Mouse (Mus musculus) 3134 (cell line): Measurements from ENCODE around the gene Oasl1.
"Not testable (repeated sequence)": the region's sequence is repeated elsewhere in the genome, so short reads cannot be mapped to it uniquely, and the experiment has no call there.

Experiments used
- DNase-seq: peaks from one replicate; pipeline ENCODE4 v3.0.0-alpha.2; 2011; ENCODE audit warnings: low spot score; ENCODE audit not compliant: insufficient read length; ENCODE audit errors: extremely low read depth

The Oasl1 gene

DNA sequence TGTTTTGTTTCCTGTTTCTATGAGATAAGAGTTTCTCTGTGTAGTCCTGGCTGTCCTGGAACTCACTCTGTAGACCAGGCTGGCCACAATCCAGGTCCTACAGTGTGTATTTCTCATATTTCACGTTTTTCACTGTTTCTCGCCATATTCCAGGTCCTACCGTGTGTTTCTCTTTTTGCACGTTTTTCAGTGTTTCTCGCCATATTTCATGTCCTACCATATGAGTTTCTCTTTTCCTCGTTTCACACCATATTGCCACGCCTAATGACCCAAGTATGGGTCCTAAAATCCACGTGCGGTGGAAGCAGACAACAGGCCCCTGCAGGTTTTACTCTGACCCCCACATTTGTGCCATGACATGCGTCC lies 691 bp upstream of the Oasl1 start:
- DNase-seq: peak; percentile 36

GRCm38 (mm10) chr5:114926153-114926684 lies 3.2 kb downstream of the Oasl1 start:
- DNase-seq: no peak

- peak; percentile 48 for DNase-seq
Measured at GRCm38 (mm10) chr5:114926753-114927152, 3.7 kb downstream of the Oasl1 start.

GRCm38 (mm10) chr5:114931626-114932025 lies 8.6 kb downstream of the Oasl1 start:
- DNase-seq: no peak

DNA sequence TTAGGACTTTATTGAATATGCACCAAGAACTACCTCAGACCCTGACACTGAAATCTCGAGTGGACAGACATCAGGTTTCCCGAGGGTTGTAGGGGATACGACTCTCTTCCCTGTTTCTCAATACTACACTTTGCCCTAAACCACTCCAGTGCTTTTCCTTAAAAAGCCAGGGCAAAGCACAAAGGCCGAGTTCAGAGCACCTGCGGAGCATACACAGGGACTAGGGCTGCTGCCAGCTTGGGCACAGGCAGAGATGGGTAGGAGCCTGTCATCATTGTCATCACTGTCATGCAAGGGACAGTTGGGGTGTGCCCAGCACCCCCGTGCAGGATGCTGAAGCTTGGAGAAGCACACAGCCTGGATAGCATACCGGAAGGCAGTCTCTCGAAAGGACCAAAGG lies 10.2 kb downstream of the Oasl1 start:
- no peak for DNase-seq

GRCm38 (mm10) chr5:114935838-114936237 lies 12.8 kb downstream of the Oasl1 start:
- no peak for DNase-seq

- not testable (repeated sequence) for DNase-seq
Measured at GRCm38 (mm10) chr5:114941138-114941537, 18.1 kb downstream of the Oasl1 start.

GRCm38 (mm10) chr5:114942074-114942765 lies 19.2 kb downstream of the Oasl1 start, which contains the start of gene 2210016L21Rik:
Gene 2210016L21Rik (plus strand): TSS chr5:114942158.
- DNase-seq: peak; percentile 80

GRCm38 (mm10) chr5:114942766-114943130 lies 19.7 kb downstream of the Oasl1 start:
- DNase-seq: no peak

- DNase-seq: no peak
Measured at GRCm38 (mm10) chr5:114945072-114945471, 22.0 kb downstream of the Oasl1 start.

DNA sequence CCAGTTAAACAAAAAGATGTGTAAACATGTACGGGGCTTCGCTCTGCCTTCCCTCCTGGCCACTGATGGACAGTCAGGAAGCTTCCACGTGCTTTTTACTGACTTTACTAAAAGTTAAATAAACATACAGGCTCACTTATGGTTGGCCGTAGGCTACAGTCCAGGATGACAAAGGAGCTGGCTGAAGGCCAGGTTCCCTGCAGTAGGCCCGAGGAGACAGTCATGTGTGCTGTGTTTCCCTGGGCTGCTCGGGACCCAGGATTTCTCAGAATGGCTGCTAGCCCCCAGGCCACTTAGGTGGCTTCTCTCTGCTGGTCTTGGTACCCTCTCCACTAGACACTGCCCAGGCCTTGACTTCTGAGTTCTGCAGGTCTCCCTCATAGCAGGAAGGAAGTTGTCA lies 25.9 kb downstream of the Oasl1 start:
- DNase-seq: peak; percentile 51

DNA sequence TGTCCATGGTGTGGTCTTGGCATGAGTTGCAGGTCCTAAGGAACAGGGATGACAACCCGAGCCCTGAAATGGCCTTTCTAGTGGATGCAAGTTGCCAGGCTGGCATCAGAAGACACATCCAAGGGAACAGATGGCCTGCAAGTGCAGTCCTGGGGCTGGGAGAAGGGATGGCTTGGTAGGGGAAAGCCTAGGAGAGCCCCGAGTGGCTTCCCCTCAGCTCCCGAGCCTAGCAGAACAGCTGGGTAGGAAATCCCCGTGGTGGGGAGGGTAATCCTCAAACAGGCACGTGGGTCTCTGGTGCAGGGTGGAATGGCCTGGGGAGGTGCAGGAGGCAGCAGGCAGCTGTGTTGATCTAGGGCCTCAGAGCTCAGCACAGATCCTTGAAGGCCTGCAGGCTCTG lies 26.3 kb downstream of the Oasl1 start:
- DNase-seq: no peak

DNA sequence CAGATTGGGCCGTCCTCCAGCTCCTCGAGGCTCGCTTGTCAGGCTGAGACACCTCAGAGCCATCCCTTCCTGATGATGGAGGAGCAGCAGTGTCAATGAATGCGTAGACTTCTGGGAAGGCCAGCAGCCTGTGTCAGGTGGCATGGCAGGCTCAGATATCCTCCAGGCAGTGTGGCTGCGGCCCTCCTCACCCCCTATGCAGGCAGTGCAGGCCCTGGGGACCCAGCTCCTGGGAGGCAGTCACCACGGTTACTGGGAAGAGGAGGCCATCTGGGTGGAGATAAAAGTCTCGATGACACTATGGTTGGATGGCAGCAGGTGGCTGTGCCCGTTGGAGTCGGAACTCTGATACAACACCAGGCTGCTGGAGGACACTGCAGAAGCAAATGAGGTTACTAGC lies 26.8 kb downstream of the Oasl1 start:
- no peak for DNase-seq

GRCm38 (mm10) chr5:114950669-114951068 lies 27.6 kb downstream of the Oasl1 start:
- DNase-seq: no peak

DNA sequence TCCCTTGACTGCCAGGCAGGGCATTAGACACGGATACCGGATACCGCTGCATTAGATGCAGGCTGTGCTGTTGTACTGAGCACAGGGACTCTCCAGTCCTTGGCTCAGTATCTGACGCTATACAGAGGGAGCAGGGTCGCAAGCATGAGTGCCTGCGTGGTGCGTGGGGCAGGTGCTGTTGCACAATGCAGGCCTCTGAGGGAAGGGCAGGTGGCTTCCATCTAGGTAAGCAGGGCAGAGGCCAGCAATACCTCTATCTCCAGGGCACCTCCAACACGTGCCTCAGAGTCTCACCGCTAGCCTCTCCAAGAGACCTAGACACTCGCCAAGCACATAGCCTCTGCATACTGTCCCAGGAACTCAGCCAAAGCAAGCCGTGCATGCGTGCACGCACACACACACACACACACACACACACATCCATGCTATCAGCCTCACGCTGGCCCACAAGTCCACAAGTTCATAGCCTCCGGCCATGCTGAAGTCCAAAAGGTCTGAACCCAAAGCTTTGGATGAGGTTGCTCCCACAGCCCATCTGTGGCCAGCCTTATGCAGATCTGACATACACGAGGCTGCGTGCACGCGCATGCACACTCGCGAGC lies 28.3 kb downstream of the Oasl1 start:
- DNase-seq: no peak

GRCm38 (mm10) chr5:114953326-114953725 lies 30.3 kb downstream of the Oasl1 start:
- DNase-seq: no peak

DNA sequence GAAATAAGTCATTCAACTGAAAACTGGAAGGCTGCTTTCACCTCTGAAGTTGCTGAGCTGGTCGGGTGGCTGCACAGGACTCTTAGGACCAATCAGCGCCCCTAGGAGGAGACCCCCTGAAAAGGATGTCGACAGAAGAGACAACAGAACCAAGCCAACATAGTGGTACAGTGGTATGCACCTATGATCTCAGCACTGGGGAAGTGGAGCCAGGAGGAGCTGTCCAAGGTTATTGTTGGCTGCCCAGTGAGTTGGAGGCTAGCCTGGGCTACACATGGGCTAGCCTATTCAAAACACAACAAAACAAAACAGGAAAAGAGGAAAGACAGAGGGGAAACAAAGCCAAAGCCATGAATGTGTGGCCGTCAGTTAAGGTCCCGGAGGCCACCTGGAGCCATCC lies 35.0 kb downstream of the Oasl1 start:
- no peak for DNase-seq

GRCm38 (mm10) chr5:114961590-114962360 lies 38.7 kb downstream of the Oasl1 start:
- no peak for DNase-seq

DNA sequence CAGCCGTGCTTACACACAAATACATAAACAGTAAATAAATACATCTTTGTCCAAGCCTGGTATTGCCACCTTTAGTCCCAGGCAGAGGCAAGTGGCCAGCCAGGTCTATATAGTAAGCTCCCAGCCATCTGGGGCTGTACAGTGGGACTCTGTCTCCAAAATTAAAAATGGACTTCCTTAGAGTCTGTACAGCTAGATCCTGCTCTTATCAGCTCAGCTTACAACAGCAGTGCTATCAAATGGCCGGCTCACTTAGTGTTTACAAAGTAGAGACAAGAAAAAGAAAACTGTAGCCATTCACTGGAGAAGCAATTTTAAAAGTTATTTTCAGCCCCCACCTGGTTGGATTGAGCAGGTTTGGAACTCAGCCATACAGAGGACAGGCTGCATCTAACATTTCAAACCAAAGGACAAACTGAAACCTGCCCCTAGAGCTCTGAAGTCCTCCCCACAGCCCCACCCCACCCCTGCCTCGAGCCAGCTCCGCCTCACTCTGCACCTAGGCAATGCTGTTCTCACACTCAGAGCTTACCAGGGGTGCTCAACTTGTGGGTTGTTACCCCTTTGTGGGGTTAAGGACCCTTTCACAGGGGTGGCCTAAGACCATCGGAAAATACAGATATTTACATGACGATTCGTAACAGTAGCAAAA lies 41.4 kb downstream of the Oasl1 start:
- DNase-seq: no peak

- DNase-seq: no peak
Measured at GRCm38 (mm10) chr5:114964967-114965898, 42.2 kb downstream of the Oasl1 start.
